Mouse (Mus musculus) CD4-positive helper T cell, adult 2 months (primary cell): ENCODE measurements around the gene Erlin1.
A peak's percentile ranks its signal among the peaks of the same experiment; 100 is the strongest.

Experiments used
- DNase-seq: peaks from one replicate; pipeline ENCODE4 v3.0.0-alpha.2; 2012; ENCODE audit warnings: low read depth, missing footprints, low spot score

Erlin1 gene

GRCm38 (mm10) chr19:44060226-44060625 lies 9.4 kb downstream of the Erlin1 start:
- no peak for DNase-seq

GRCm38 (mm10) chr19:44055173-44055826 lies 14.3 kb downstream of the Erlin1 start:
- DNase-seq, result no peak

- DNase-seq, result no peak
These were observed 19.2 kb downstream of the Erlin1 start for GRCm38 (mm10) chr19:44050388-44050787.

- DNase-seq, result no peak
These were observed 20.3 kb downstream of the Erlin1 start for GRCm38 (mm10) chr19:44049282-44049681.

- no peak for DNase-seq
These were observed 23.7 kb downstream of the Erlin1 start for GRCm38 (mm10) chr19:44045847-44046246.

GRCm38 (mm10) chr19:44042121-44042520 lies 27.5 kb downstream of the Erlin1 start:
- DNase-seq, result no peak

- no peak for DNase-seq
These were observed 36.2 kb downstream of the Erlin1 start for GRCm38 (mm10) chr19:44033396-44033795.

- DNase-seq, result no peak
These were observed 37.4 kb downstream of the Erlin1 start for GRCm38 (mm10) chr19:44032046-44032744.

- no peak for DNase-seq
These were observed 39.6 kb downstream of the Erlin1 start for GRCm38 (mm10) chr19:44030024-44030423.

GRCm38 (mm10) chr19:44028972-44029371 lies 40.6 kb downstream of the Erlin1 start, which contains the start of gene Cyp2c23:
Gene Cyp2c23 (minus strand): TSS chr19:44029208.
- no peak for DNase-seq

- DNase-seq, result no peak
These were observed 42.5 kb downstream of the Erlin1 start for GRCm38 (mm10) chr19:44026956-44027530.

GRCm38 (mm10) chr19:44024921-44025585 lies 44.5 kb downstream of the Erlin1 start:
- DNase-seq, result no peak

- DNase-seq, result no peak
These were observed 46.5 kb downstream of the Erlin1 start for GRCm38 (mm10) chr19:44023066-44023465.

- no peak for DNase-seq
These were observed 48.1 kb downstream of the Erlin1 start for GRCm38 (mm10) chr19:44021502-44021901.

- DNase-seq, result no peak
These were observed 49.8 kb downstream of the Erlin1 start for GRCm38 (mm10) chr19:44019739-44020138.

GRCm38 (mm10) chr19:44013862-44014261 lies 55.7 kb downstream of the Erlin1 start:
- no peak for DNase-seq

GRCm38 (mm10) chr19:44008784-44009183 lies 60.8 kb downstream of the Erlin1 start:
- no peak for DNase-seq

- no peak for DNase-seq
These were observed 62.4 kb downstream of the Erlin1 start for GRCm38 (mm10) chr19:44007186-44007585.

- DNase-seq, result peak; percentile 3
These were observed 64.6 kb downstream of the Erlin1 start for GRCm38 (mm10) chr19:44005025-44005424.

GRCm38 (mm10) chr19:44004261-44004660 lies 65.3 kb downstream of the Erlin1 start:
- DNase-seq, result no peak

GRCm38 (mm10) chr19:44000720-44001119 lies 68.9 kb downstream of the Erlin1 start:
- no peak for DNase-seq

GRCm38 (mm10) chr19:44000061-44000460 lies 69.5 kb downstream of the Erlin1 start:
- no peak for DNase-seq
